Mouse (Mus musculus) thymus, postnatal 36 days (tissue): ENCODE data around the gene Mettl27.
A peak's percentile ranks its signal among the peaks of the same experiment; 100 is the strongest.
"Not testable (repeated sequence)": the region's sequence is repeated elsewhere in the genome, so short reads cannot be mapped to it uniquely, and the experiment has no call there.

Experiments used
- DNase-seq, 2 experiments: peaks; one replicate each; pipeline ENCODE4 v3.0.0; 2022; ENCODE audit warnings: mixed read lengths in 2 of 2

The Mettl27 gene

GRCm38 (mm10) chr5:134955491-134955890, 23.3 kb downstream of the Mettl27 start:
- DNase-seq = no peak

- no peak for DNase-seq
Measured at GRCm38 (mm10) chr5:134959114-134959513, 26.9 kb downstream of the Mettl27 start.

GRCm38 (mm10) chr5:134960430-134960829, 28.3 kb downstream of the Mettl27 start:
- DNase-seq = peak; percentile 45 to 65

- no peak for DNase-seq
Measured at GRCm38 (mm10) chr5:134961519-134961918, 29.4 kb downstream of the Mettl27 start.

- no peak for DNase-seq
Measured at GRCm38 (mm10) chr5:134963546-134963945, 31.4 kb downstream of the Mettl27 start.

GRCm38 (mm10) chr5:134964655-134965054, 32.5 kb downstream of the Mettl27 start:
- DNase-seq = not testable (repeated sequence)

- peak; percentile 64 to 70 for DNase-seq
Measured at GRCm38 (mm10) chr5:134965473-134965851, 33.3 kb downstream of the Mettl27 start.

- DNase-seq = peak; percentile 66 to 73
Measured at GRCm38 (mm10) chr5:134965852-134966821, 34.0 kb downstream of the Mettl27 start.

GRCm38 (mm10) chr5:134967164-134967944, 35.2 kb downstream of the Mettl27 start:
- DNase-seq = no peak

GRCm38 (mm10) chr5:134970671-134971070, 38.5 kb downstream of the Mettl27 start:
- DNase-seq = no peak

- DNase-seq = no peak
Measured at GRCm38 (mm10) chr5:134973081-134973480, 40.9 kb downstream of the Mettl27 start.

- DNase-seq = no peak
Measured at GRCm38 (mm10) chr5:134973526-134973925, 41.4 kb downstream of the Mettl27 start.

- no peak for DNase-seq
Measured at GRCm38 (mm10) chr5:134974294-134974693, 42.1 kb downstream of the Mettl27 start.

GRCm38 (mm10) chr5:134974921-134975320, 42.8 kb downstream of the Mettl27 start:
- DNase-seq = no peak

- DNase-seq = no peak
Measured at GRCm38 (mm10) chr5:134976164-134976563, 44.0 kb downstream of the Mettl27 start.

GRCm38 (mm10) chr5:134976577-134977250, 44.5 kb downstream of the Mettl27 start:
- DNase-seq = no peak

GRCm38 (mm10) chr5:134977837-134978236, 45.7 kb downstream of the Mettl27 start:
- DNase-seq = no peak

GRCm38 (mm10) chr5:134981149-134981548, 49.0 kb downstream of the Mettl27 start:
- DNase-seq = no peak

GRCm38 (mm10) chr5:134983111-134983510, 50.9 kb downstream of the Mettl27 start:
- no peak for DNase-seq

GRCm38 (mm10) chr5:134983771-134984170, 51.6 kb downstream of the Mettl27 start:
- DNase-seq = no peak

GRCm38 (mm10) chr5:134985633-134986297, 53.6 kb downstream of the Mettl27 start, which contains the start of gene Cldn3:
TSS of gene Cldn3 (plus strand) at chr5:134986214.
- no peak for DNase-seq
